Mouse (Mus musculus) liver, embryonic 16.5 days (tissue): ENCODE data around the gene Dbh. TPM values are rescaled to one million over a fixed set of nuclear protein-coding genes. Genes with fewer than 3 reads are reported as not detected.

Experiments
- ATAC-seq: fragments of 200-750 bp; cut with Nextera tagmentation; 2 replicates; pipeline ENCODE4 v1.8.0; 2017; ENCODE audit warnings: low read depth, mild to moderate bottlenecking, moderate number of reproducible peaks, moderate library complexity
- H3K27ac ChIP-seq: fragments of 300-500 bp; sonication (generic); 2 replicates; pipeline ENCODE4 v1.5.1; 2014; ENCODE audit warnings: mild to moderate bottlenecking, low read length
- H3K27me3 ChIP-seq: fragments of 300-500 bp; sonication (generic); 2 replicates; pipeline ENCODE4 v1.6.1; 2014; ENCODE audit warnings: low read depth, low read length, mixed read lengths; ENCODE audit not compliant: control insufficient read depth, insufficient read depth
- H3K36me3 ChIP-seq: fragments of 300-500 bp; sonication (generic); 2 replicates; pipeline ENCODE4 v1.6.1; 2014; ENCODE audit warnings: mild to moderate bottlenecking; ENCODE audit not compliant: control insufficient read depth, insufficient read depth
- H3K4me1 ChIP-seq: fragments of 300-500 bp; sonication (generic); 2 replicates; pipeline ENCODE4 v1.6.1; 2014; ENCODE audit warnings: low read depth, low read length, mixed read lengths; ENCODE audit not compliant: control insufficient read depth
- H3K4me2 ChIP-seq: fragments of 300-500 bp; sonication (generic); 2 replicates; pipeline ENCODE4 v1.6.1; 2014; ENCODE audit warnings: low read depth, low read length, mixed read lengths
- H3K4me3 ChIP-seq: fragments of 300-500 bp; sonication (generic); 2 replicates; pipeline ENCODE4 v1.5.1; 2014; ENCODE audit warnings: low read depth, mild to moderate bottlenecking, low read length
- H3K9ac ChIP-seq: fragments of 300-500 bp; sonication (generic); 2 replicates; pipeline ENCODE4 v1.6.1; 2014; ENCODE audit warnings: low read depth, low read length
- H3K9me3 ChIP-seq: fragments of 300-500 bp; sonication (generic); replicated peaks from 2 replicates; pipeline ENCODE4 v1.6.1; 2016; ENCODE audit warnings: low read length; ENCODE audit not compliant: control insufficient read depth
- WGBS: fragments of 180-500 bp; shearing (Covaris S2); extraction: QIAGEN DNeasy Blood & Tissue Kit; methylation state at CpG from one replicate; pipeline ENCODE4 v1.1.7; 2014; ENCODE audit not compliant: insufficient replicate concordance; 5-methylcytosine and 5-hydroxymethylcytosine counted together
- polyA plus RNA-seq: library from polyadenylated mRNA; unstranded; fragments of >200 nt; fragmentation: Nextera tagmentation; extraction: Ambion mirVana; gene quantifications from 2 replicates; pipeline ENCODE4 v1.2.1, GENCODE M21; 2015

Gene Dbh
- polyA plus RNA-seq, 1 experiment from 2014 or later, result 0.15 TPM

DNA sequence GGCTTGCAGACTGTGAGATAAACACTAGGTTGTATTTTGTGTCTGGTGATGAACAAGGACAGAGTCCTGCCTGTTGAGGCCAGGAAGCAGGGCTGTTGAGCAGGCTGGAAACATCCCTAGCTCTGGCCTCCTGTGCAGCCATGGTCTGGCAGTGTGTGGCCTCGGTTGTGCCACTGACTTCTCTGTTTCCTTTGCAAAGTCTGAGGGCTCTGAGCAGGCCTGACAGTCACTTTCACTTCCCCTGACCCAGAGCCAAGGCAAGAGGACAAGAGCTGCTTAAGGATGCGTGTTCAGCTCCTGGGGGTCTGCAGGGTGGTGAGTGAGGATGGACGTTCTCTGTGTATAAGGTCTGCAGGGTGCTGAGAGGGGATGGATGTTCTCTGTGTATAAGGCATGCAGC is 36.0 kb upstream of the Dbh start:
- 34% methylated on average over 3 of the region's 3 CpGs for whole genome bisulfite sequencing
- Histone ChIP-seq H3K27me3 (no peaks in the 10 kb centered on the region), H3K36me3 (no peaks in the 10 kb centered on the region), H3K4me3 (no peak overlapping the region), H3K4me1 (no peaks in the 10 kb centered on the region), H3K4me2 (no peak overlapping the region), H3K9ac (no peak overlapping the region), H3K27ac (no peak overlapping the region), H3K9me3 (no peaks in the 10 kb centered on the region)
- ATAC-seq, result no peak

DNA sequence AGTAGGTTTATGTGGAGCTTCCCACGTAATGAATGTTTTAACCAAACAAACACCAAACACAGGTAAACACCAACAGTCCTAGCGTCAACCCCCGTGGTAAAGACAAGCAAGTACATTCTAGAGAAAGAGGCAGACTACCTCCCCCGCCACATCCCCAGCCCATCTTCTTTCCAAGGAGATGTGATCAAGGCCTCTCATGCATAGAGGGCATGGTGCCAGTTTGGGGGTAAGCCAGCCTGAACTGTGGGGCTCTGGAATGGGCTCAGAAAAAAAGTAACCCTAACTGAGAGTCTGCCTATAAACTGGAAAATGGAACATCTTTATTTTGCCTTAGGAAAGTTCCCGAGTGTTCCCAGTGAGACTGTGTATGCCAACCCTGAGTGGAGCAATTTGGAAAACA is 29.1 kb upstream of the Dbh start:
- Histone ChIP-seq H3K4me3 (no peak overlapping the region), H3K9ac (no peak overlapping the region), H3K27ac (no peak overlapping the region), H3K27me3 (peaks cover 3% of the 10 kb centered on the region; the same call in 1 of the 2 replicates), H3K36me3 (no peaks in the 10 kb centered on the region), H3K4me2 (no peak overlapping the region), H3K9me3 (no peaks in the 10 kb centered on the region), H3K4me1 (no peaks in the 10 kb centered on the region)
- 50% methylated on average over 5 of the region's 5 CpGs for WGBS
- no peak for ATAC-seq

DNA sequence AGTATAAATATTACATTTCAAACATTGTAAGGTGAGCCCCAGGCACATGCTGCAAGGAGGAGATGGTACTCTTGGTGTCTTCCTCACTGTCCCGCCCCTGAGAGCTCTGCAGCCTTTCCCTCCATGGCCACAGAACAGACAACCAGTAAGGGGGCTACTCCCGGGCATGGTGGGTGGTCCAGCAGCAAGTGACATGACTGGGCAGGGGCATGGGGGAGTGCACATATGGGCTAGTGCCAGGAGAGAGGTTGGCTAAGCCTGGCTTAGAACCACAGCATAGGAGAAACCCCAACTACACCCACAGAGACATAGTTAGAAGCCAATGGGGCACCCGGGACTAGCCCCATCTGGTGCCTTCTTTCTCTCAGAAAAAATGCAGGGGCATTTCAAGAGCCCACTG is 28.7 kb upstream of the Dbh start:
- 43% methylated on average over 3 of the region's 3 CpGs for WGBS
- ATAC-seq, result no peak
- H3K27ac ChIP-seq, result no peak overlapping the region
- H3K27me3 ChIP-seq, result peaks cover 5% of the 10 kb centered on the region
- no peaks in the 10 kb centered on the region for H3K4me1 ChIP-seq
- no peak overlapping the region for H3K4me3 ChIP-seq
- H3K9ac ChIP-seq, result no peak overlapping the region
- no peak overlapping the region for H3K4me2 ChIP-seq
- H3K36me3 ChIP-seq, result no peaks in the 10 kb centered on the region
- H3K9me3 ChIP-seq, result no peaks in the 10 kb centered on the region

DNA sequence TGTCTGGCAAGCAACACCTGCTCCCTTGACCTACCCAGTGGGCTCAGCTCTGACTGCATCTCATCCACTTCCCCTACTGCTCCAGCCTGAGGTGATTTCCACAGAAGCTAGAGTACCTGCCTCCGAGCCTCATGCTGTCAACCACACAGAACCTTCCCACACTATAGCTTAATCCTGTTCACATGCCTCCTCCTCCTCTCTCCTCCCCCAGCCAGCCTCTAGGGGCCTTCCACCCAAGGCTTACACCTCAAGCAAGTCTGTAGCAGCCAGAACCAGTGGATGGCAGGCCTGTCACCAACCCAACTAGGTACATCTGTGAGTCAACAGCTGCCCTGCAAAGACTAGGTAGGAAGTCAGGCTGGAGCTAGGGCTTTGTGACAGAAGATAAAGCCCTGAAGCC is 28.2 kb upstream of the Dbh start:
- Histone ChIP-seq H3K27me3 (peaks cover 9% of the 10 kb centered on the region), H3K9me3 (no peaks in the 10 kb centered on the region), H3K9ac (no peak overlapping the region), H3K36me3 (no peaks in the 10 kb centered on the region), H3K4me2 (no peak overlapping the region), H3K4me1 (no peaks in the 10 kb centered on the region), H3K4me3 (no peak overlapping the region), H3K27ac (no peak overlapping the region)
- WGBS, result 39% methylated on average over 1 of the region's 1 CpGs
- ATAC-seq, result no peak

DNA sequence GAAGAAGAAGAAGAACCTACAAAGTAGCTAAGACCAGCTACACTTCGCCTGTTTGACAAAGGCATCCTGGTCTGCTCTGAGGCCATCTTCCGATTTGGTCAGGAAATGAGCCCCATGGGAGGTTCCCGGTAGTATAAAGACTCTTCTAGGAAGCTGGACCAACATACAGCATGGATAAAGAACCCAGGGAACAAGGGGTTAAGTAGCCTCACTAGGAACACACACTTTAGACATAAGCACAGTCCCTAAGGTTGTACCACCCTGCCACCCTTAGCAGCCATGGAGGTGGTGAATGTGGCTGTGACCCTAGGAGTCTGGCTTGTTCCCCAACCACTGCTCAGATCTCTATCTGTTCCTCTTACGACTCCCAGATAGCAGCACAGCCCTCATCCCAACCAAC is 26.7 kb upstream of the Dbh start:
- Histone ChIP-seq H3K4me3 (no peak overlapping the region), H3K27ac (no peak overlapping the region), H3K4me2 (no peak overlapping the region), H3K36me3 (no peaks in the 10 kb centered on the region), H3K27me3 (peaks cover 19% of the 10 kb centered on the region), H3K9ac (no peak overlapping the region), H3K4me1 (no peaks in the 10 kb centered on the region), H3K9me3 (no peaks in the 10 kb centered on the region)
- 34% methylated on average over 4 of the region's 4 CpGs for WGBS
- ATAC-seq, result no peak

DNA sequence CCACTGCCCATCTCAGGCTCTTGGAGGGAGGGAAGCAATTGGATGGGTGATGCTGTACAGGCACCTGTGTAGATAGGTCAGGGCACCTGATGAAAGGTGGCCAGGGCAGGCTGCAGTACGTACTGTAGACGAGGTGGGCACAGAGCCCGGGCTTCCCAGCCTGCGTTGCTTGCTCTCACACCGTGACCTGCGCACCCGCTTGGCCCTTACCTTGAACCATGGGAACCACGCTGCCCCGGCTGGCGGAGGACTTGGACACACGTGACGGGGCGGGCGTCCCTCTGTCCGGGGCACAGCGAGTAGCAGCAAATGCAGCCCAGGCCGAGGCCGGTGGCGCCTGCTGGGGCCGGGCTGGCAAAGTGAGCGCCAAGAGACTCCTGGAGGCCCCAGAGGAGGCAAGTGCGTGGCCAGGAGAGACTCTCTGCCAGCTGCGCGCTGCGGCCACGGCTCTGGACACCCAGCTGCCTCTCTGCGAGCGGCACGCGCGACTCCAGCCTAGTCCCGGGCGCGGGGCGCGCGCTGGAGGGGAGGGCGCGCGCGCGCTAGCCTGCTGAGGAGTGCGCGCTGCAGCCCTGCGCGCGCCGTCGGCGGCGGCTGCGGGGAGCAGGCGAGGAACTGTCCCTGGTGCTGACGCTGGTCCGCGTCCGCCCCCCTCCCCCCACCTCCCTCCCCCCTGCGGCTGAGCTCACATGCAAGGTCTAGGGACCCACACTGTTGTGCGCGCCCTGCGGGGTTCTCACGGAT is 22.9 kb upstream of the Dbh start, which contains the start of gene Fam163b:
Gene Fam163b, minus strand, starts transcription at position 542 of the 744 bp plus-strand sequence.
- Histone ChIP-seq H3K4me3 (no peak within 1 kb of the TSS; the same call in 1 of the 2 replicates), H3K4me2 (peak within 1 kb of the TSS; percentile 26; the same call in 1 of the 2 replicates), H3K9me3 (no peaks in the 10 kb centered on the region), H3K27ac (no peak within 1 kb of the TSS), H3K9ac (no peak within 1 kb of the TSS), H3K27me3 (peaks cover 19% of the 10 kb centered on the region), H3K36me3 (no peaks in the 10 kb centered on the region), H3K4me1 (no peaks in the 10 kb centered on the region)
- 1% methylated on average over 48 of the region's 62 CpGs for WGBS
- ATAC-seq, result no peak

DNA sequence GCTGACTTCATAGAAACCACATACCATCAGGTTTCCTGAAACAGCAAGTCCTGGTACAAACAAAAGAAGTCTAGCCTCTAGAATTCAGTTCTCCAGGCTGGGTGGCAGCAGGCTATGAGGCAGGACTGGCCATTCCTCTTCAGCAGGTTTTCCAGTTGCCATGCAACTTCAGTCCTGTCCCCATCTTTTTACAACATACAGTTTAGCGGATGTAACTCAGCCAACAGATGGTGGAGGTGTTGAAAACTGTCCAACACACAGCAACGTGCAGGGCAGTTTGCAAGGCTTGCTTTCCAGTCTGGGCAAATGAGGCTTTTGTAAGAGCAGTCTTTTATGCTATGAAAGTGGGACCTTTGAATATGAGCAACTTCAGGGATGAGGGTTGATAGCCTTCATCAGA is 20.1 kb upstream of the Dbh start:
- no peak for ATAC-seq
- no peak overlapping the region for H3K27ac ChIP-seq
- H3K9ac ChIP-seq, result no peak overlapping the region
- no peaks in the 10 kb centered on the region for H3K4me1 ChIP-seq
- H3K9me3 ChIP-seq, result no peaks in the 10 kb centered on the region
- no peaks in the 10 kb centered on the region for H3K36me3 ChIP-seq
- WGBS, result 44% methylated on average over 2 of the region's 2 CpGs
- H3K4me2 ChIP-seq, result no peak overlapping the region
- H3K27me3 ChIP-seq, result peaks cover 19% of the 10 kb centered on the region
- no peak overlapping the region for H3K4me3 ChIP-seq

DNA sequence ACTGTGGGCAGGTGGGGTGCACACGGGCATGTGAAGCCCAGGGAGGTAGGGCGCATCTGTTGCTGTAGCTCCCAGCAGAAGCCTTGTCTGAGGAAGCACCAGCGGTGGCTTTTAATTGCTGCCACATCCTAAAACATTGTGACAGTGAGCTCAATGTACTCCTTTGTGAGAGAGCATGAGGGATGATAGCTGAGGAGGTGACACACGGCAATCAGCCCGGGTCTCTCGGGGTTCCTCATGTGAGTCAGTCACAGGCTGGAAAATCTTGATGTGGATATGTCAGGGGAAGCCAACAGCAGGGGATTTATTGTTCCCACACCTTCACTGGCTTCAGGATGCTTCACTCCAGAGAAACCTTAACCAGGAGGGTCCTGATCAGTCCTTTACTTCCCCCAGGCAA is 18.2 kb upstream of the Dbh start:
- no peak for ATAC-seq
- WGBS, result 59% methylated on average over 6 of the region's 6 CpGs
- no peaks in the 10 kb centered on the region for H3K9me3 ChIP-seq

DNA sequence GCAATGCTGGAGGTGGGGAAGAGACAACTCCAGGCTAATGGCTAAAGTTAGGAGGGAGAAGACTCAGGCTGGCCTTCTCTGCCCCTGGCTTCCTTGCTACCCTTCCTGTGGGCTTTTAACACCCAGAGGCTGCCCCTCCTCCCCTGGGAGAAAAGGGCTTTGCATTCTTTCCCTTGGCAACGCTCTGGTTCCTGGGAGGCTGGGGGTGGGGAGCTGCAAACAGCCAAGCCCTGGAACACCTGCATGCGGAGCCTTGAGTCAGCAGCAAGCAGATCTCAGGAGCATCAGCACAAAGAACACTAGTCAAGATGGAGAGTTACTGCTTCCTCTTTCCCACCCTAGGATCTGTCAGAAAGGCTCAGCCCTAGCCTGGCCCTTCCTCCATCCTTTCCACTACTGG is 15.6 kb upstream of the Dbh start:
- Histone ChIP-seq H3K36me3 (no peaks in the 10 kb centered on the region), H3K9ac (no peak overlapping the region), H3K9me3 (no peaks in the 10 kb centered on the region), H3K4me1 (no peaks in the 10 kb centered on the region), H3K4me2 (no peak overlapping the region), H3K4me3 (no peak overlapping the region), H3K27me3 (no peaks in the 10 kb centered on the region), H3K27ac (no peak overlapping the region)
- 6% methylated on average over 2 of the region's 2 CpGs for WGBS
- no peak for ATAC-seq

More for the DNA sequence above, 18.2 kb upstream of the Dbh start:
- no peak overlapping the region for H3K9ac ChIP-seq
- H3K27ac ChIP-seq, result no peak overlapping the region
- H3K36me3 ChIP-seq, result no peaks in the 10 kb centered on the region
- H3K4me2 ChIP-seq, result no peak overlapping the region
- no peaks in the 10 kb centered on the region for H3K4me1 ChIP-seq
- H3K4me3 ChIP-seq, result no peak overlapping the region
- H3K27me3 ChIP-seq, result peaks cover 9% of the 10 kb centered on the region
